Mouse (Mus musculus): ENCODE data around the gene Alkbh2. TPM values are rescaled to one million over a fixed set of nuclear protein-coding genes. Genes with fewer than 3 reads are reported as not detected.

Gene Alkbh2
- total and polyA plus RNA-seq, 3 experiments, result 15.2 to 22.6 TPM; not detected in 1

DNA sequence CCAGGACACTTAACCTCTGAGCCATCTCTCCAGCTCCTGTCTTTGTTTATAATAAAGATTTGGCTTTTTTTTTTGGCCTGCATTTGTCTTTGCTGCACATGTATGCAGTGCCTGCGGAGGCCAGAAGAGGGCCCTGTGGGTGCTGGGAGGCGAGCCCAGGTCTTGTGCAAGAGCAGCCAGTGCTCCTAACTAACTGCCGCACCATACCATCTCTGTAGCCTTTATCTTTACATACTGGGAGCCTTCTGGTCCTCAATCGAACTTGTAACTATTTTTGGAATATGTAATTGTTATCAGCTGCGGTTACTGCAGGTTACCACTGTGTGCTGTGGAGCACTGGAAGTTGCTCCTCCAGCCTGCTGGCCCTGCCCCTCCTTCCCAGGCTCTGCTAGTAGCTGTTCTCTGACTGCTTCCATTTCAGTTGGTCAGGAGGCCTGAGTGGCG is 6.1 kb upstream of the Alkbh2 start:
- peak; percentile 94 for DNase-seq (ENCODE audit: low read depth, low spot score)
- no peak overlapping the region for H3K9ac ChIP-seq (ENCODE audit: control insufficient read depth, low read depth, low read length, poor library complexity, severe bottlenecking)
- H3K4me1 ChIP-seq (ENCODE audit: control insufficient read depth in 1 of 2, insufficient read depth in 2 of 2, low read length in 2 of 2), result peaks cover 8 to 26% of the 10 kb centered on the region in 2 experiments
- H3K9me3 ChIP-seq (replicated peaks; ENCODE audit: insufficient read depth, low read length), result no peaks in the 10 kb centered on the region
- no peaks in the 10 kb centered on the region for H3K27me3 ChIP-seq (ENCODE audit: control insufficient read depth in 1 of 2, insufficient read depth in 2 of 2, low read length in 2 of 2)
- peaks cover 0 to 18% of the 10 kb centered on the region in 2 experiments; a peak in 2 of 4 replicates for H3K36me3 ChIP-seq (ENCODE audit: control insufficient read depth in 1 of 2, insufficient read depth in 2 of 2, low read length in 2 of 2)
- TF ChIP-seq UBTF (IDR thresholded peaks at IDR 0.05; ENCODE audit: borderline replicate concordance, insufficient read depth, low read depth, low read length) (no peak), MYC (IDR thresholded peaks at IDR 0.05; ENCODE audit: low read depth, low read length) (peak; percentile 60; the same call in 1 of the 2 replicates), ETS1 (IDR thresholded peaks at IDR 0.05; ENCODE audit: low read depth, low read length) (peak; percentile 94), MAFK (IDR thresholded peaks at IDR 0.05; ENCODE audit: borderline replicate concordance, low read depth, low read length) (no peak), HCFC1 (IDR thresholded peaks at IDR 0.05; ENCODE audit: low read depth, low read length) (0 out of 2 replicates have a peak, but pooled peaks have one; percentile 21), SIN3A (IDR thresholded peaks at IDR 0.05; ENCODE audit: low read length) (peak; percentile 94), RAD21 (IDR thresholded peaks at IDR 0.05; ENCODE audit: low read depth, low read length) (peak; percentile 33), POLR2A (IDR thresholded peaks at IDR 0.05; ENCODE audit: control insufficient read depth in 1 of 2, insufficient read depth in 1 of 2, low read depth in 1 of 2, low read length in 2 of 2, poor library complexity in 1 of 2) (0 out of 4 replicates have a peak, but pooled peaks of 1 of the 2 experiments have one; percentile 20), MAX (IDR thresholded peaks at IDR 0.05; ENCODE audit: low read length) (0 out of 2 replicates have a peak, but pooled peaks have one; percentile 55), BHLHE40 (IDR thresholded peaks at IDR 0.05; ENCODE audit: borderline replicate concordance, low read depth, low read length) (peak; percentile 51), ZNF384 (IDR thresholded peaks at IDR 0.05; ENCODE audit: low read depth, low read length) (peak; percentile 70), MAZ (IDR thresholded peaks at IDR 0.05; ENCODE audit: low read depth, low read length) (no peak), USF1 (IDR thresholded peaks at IDR 0.05; ENCODE audit: low read depth, low read length) (no peak), CHD2 (IDR thresholded peaks at IDR 0.05; ENCODE audit: low read length) (no peak), TBP (IDR thresholded peaks at IDR 0.05; ENCODE audit: low read depth, low read length) (0 out of 2 replicates have a peak, but pooled peaks have one; percentile 27), TCF12 (IDR thresholded peaks at IDR 0.05; ENCODE audit: low read depth, low read length) (peak; percentile 88), NELFE (IDR thresholded peaks at IDR 0.05; ENCODE audit: low read depth, low read length) (no peak), GABPA (IDR thresholded peaks at IDR 0.05; ENCODE audit: low read depth, low read length) (no peak), RCOR1 (IDR thresholded peaks at IDR 0.05; ENCODE audit: low read depth, low read length) (peak; percentile 82), TAL1 (IDR thresholded peaks at IDR 0.05; ENCODE audit: low read length) (peak; percentile 88), MXI1 (IDR thresholded peaks at IDR 0.05; ENCODE audit: low read depth, low read length) (peak; percentile 69; the same call in 1 of the 2 replicates), EP300 (IDR thresholded peaks at IDR 0.05; ENCODE audit: low read depth in 1 of 2, low read length in 2 of 2) (peak; percentile 71 to 88; a peak in 3 of 4 replicates), CHD1 (IDR thresholded peaks at IDR 0.05; ENCODE audit: low read depth, low read length) (no peak), ZC3H11A (IDR thresholded peaks at IDR 0.05; ENCODE audit: low read depth, low read length) (no peak), POLR2AphosphoS2 (IDR thresholded peaks at IDR 0.05; ENCODE audit: low read length) (no peak), MYB (IDR thresholded peaks at IDR 0.05; ENCODE audit: low read depth, low read length) (no peak), ELF1 (IDR thresholded peaks at IDR 0.05; ENCODE audit: low read depth, low read length) (no peak), KAT2A (conservative IDR thresholded peaks at IDR 0.05; ENCODE audit: low read depth, low read length) (no peak), MEF2A (IDR thresholded peaks at IDR 0.05; ENCODE audit: extremely low read depth, insufficient replicate concordance, low read depth, low read length, poor library complexity, severe bottlenecking) (peak; percentile 100), CTCF (IDR thresholded peaks at IDR 0.05 in 2 of 3, conservative IDR thresholded peaks at IDR 0.05 in 1 of 3; ENCODE audit: control insufficient read depth in 1 of 3, insufficient read depth in 1 of 3, low read depth in 2 of 3, low read length in 3 of 3, poor library complexity in 1 of 3, severe bottlenecking in 1 of 3) (peak; percentile 68 to 78 (median 70)), USF2 (IDR thresholded peaks at IDR 0.05; ENCODE audit: borderline replicate concordance in 1 of 2, insufficient read depth in 1 of 2, low read depth in 1 of 2, low read length in 2 of 2) (no peak), E2F4 (IDR thresholded peaks at IDR 0.05; ENCODE audit: borderline replicate concordance, low read depth, low read length) (no peak), GATA1 (IDR thresholded peaks at IDR 0.05; ENCODE audit: low read depth, low read length) (peak; percentile 96), SMC3 (IDR thresholded peaks at IDR 0.05; ENCODE audit: low read depth, low read length) (peak; percentile 61), POLR2AphosphoS5 (IDR thresholded peaks at IDR 0.05; ENCODE audit: borderline replicate concordance, low read depth, low read length) (no peak)
- H3K27ac ChIP-seq (ENCODE audit: control insufficient read depth, low read depth, low read length), result peak overlapping the region; percentile 37
- H3K4me3 ChIP-seq (ENCODE audit: control insufficient read depth in 1 of 2, insufficient read depth in 1 of 2, low read depth in 2 of 2, low read length in 2 of 2), result no peak overlapping the region
- peaks cover 3% of the 10 kb centered on the region; the same call in 1 of the 2 replicates for H3K79me2 ChIP-seq (ENCODE audit: control insufficient read depth, insufficient read depth, low read length, poor library complexity)

Data from MEL (cell line).